Mouse (Mus musculus) kidney, embryonic 15.5 days (tissue): Measurements from ENCODE around the gene Ifitm6. TPM values are rescaled to one million over a fixed set of nuclear protein-coding genes. Genes with fewer than 3 reads are reported as not detected.

ENCODE experiments used
- ATAC-seq: fragments of 200-750 bp; cut with Nextera tagmentation; replicated peaks from 2 replicates; pipeline ENCODE4 v1.8.0; 2017; ENCODE audit warnings: moderate TSS enrichment; ENCODE audit not compliant: low FRiP score
- H3K27ac ChIP-seq: fragments of 300-500 bp; sonication (generic); 2 replicates; pipeline ENCODE4 v1.5.1; 2015; ENCODE audit warnings: mild to moderate bottlenecking, inconsistent platforms
- H3K27me3 ChIP-seq: fragments of 300-500 bp; sonication (generic); 2 replicates; pipeline ENCODE4 v1.6.1; 2015; ENCODE audit warnings: inconsistent platforms
- H3K36me3 ChIP-seq: fragments of 300-500 bp; sonication (generic); 2 replicates; pipeline ENCODE4 v1.6.1; 2015; ENCODE audit warnings: inconsistent platforms
- H3K4me1 ChIP-seq: fragments of 300-500 bp; sonication (generic); 2 replicates; pipeline ENCODE4 v1.6.1; 2015; ENCODE audit warnings: inconsistent platforms
- H3K4me2 ChIP-seq: fragments of 300-500 bp; sonication (generic); 2 replicates; pipeline ENCODE4 v1.6.1; 2015; ENCODE audit warnings: moderate library complexity, mild to moderate bottlenecking, inconsistent platforms
- H3K4me3 ChIP-seq: fragments of 300-500 bp; sonication (generic); replicated peaks from 2 replicates; pipeline ENCODE4 v1.5.1; 2015; ENCODE audit warnings: mild to moderate bottlenecking, inconsistent platforms
- H3K9ac ChIP-seq: fragments of 300-500 bp; sonication (generic); 2 replicates; pipeline ENCODE4 v1.6.1; 2015; ENCODE audit warnings: mild to moderate bottlenecking, inconsistent platforms
- H3K9me3 ChIP-seq: fragments of 300-500 bp; sonication (generic); replicated peaks from 2 replicates; pipeline ENCODE4 v1.6.1; 2016; ENCODE audit warnings: inconsistent platforms
- WGBS: fragments of 180-500 bp; shearing (Covaris S2); methylation state at CpG from one replicate; pipeline ENCODE4 v1.1.7; 2015; ENCODE audit warnings: mixed read lengths; 5-methylcytosine and 5-hydroxymethylcytosine counted together
- polyA plus RNA-seq: library from polyadenylated mRNA; unstranded; fragments of >200 nt; fragmentation: Nextera tagmentation; extraction: Ambion mirVana; gene quantifications from 2 replicates; pipeline ENCODE4 v1.2.1, GENCODE M21; 2015

Ifitm6 gene
- polyA plus RNA-seq, 1 experiment from 2014 or later, result 2.2 TPM

DNA sequence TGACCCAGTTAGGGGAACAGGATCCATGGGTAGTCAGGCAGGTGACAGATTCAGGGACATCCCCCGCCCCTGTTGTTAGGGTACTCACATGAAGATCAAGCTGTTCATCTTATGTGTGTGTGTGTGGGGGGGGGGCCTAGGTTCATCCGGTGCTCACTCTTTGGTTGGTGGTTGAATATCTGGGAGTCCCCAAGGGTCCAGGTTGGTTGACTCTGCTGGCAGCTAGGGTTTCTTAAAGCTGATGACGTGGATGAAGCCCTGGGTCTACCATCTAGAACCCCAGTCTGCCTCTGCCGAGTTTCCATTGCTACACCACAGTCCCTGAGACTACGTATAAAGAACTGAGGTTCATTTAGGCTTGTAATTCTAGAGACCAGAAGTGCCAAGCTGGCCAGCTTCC, 1.3 kb upstream of the Ifitm6 start:
- ATAC-seq, result no peak
- no peak overlapping the region for H3K27ac ChIP-seq
- H3K27me3 ChIP-seq, result no peaks in the 10 kb centered on the region
- H3K9me3 ChIP-seq, result no peaks in the 10 kb centered on the region
- no peak overlapping the region for H3K4me3 ChIP-seq
- WGBS, result 92% methylated on average over 5 of the region's 5 CpGs
- H3K36me3 ChIP-seq, result no peaks in the 10 kb centered on the region
- no peaks in the 10 kb centered on the region for H3K4me1 ChIP-seq
- no peak overlapping the region for H3K9ac ChIP-seq
- no peak overlapping the region for H3K4me2 ChIP-seq

DNA sequence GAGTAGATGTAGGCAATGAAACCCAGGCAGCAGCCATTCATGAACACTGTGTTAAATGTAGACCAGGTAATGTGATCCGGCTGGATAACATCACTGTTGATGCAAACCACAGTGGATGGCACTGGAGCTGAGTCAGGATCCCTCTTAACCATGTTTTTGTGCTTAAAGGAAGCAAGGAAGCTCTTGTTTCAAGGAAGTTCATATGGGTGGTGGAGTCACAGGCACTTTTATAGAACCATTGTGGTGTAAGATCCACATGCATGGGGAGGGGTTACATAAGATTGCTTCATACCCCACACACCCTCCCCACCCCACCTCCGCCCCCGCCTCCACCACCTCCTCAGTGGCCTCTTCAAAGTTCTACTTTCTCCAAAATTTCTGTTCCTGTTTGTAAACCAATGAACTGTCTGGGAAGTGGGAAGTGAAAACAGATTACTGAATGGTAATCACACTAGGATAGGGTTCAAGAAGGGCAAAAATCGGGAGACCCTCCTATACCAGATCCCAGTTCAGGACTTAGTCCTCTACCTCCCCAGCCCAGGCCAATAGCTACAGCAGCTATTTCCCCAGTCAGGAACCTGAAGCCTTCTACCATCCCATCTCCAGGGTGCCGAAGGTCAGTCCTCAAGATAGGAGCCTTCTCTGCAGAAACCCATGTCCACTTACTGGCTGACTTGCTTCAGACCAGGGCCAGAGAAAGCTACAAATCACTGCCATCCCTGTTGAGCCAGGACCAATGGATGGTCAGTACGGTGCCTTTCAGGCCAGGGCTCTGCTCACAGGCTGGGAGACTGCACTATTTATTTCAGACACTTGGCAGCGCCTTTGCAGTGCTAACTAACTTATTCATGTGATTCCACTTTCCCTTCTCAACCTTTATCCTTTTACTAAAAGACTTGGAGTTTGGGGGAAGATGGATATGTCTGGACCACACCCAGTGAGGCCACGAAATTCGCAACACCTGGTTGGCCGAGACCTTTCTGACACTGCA, 722 bp downstream of the Ifitm6 start:
- no peaks in the 10 kb centered on the region for H3K9me3 ChIP-seq
- ATAC-seq, result no peak
- no peak overlapping the region for H3K9ac ChIP-seq
- no peak overlapping the region for H3K27ac ChIP-seq
- H3K36me3 ChIP-seq, result no peaks in the 10 kb centered on the region
- no peaks in the 10 kb centered on the region for H3K4me1 ChIP-seq
- no peak overlapping the region for H3K4me2 ChIP-seq
- no peak overlapping the region for H3K4me3 ChIP-seq
- no peaks in the 10 kb centered on the region for H3K27me3 ChIP-seq
- WGBS, result 85% methylated on average over 10 of the region's 10 CpGs

DNA sequence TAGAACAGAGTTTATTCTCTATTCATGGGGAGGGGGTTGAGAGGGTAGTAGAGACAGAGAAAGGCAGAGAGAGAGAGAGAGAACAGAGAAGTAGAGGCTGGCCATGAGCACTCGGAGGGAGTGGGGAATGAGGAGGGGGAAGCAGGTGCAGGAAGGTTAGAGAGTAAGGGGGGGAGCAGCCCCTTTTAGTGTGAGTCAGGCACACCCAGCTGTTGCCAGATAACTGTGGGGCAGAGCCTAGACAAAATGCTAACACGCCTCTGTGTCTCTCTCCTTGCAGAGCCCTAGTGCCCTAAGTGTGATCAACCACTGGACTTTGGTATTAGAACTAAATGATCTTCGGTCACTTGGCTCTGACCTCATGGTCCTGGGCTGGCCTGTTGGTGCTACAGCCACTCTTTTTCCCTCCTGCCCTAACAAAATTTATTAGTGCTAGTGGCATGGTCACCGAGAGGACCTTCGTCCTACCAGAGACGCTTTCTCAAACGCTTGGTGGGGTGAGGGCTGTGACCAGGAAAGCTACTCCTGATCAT, 6.4 kb downstream of the Ifitm6 start:
- 84% methylated on average over 7 of the region's 7 CpGs for WGBS
- Histone ChIP-seq H3K27me3 (no peaks in the 10 kb centered on the region), H3K27ac (peak overlapping the region; percentile 85), H3K36me3 (no peaks in the 10 kb centered on the region), H3K4me3 (no peak overlapping the region), H3K4me2 (no peak overlapping the region), H3K9me3 (no peaks in the 10 kb centered on the region), H3K4me1 (peaks cover 30% of the 10 kb centered on the region), H3K9ac (no peak overlapping the region)
- no peak for ATAC-seq

DNA sequence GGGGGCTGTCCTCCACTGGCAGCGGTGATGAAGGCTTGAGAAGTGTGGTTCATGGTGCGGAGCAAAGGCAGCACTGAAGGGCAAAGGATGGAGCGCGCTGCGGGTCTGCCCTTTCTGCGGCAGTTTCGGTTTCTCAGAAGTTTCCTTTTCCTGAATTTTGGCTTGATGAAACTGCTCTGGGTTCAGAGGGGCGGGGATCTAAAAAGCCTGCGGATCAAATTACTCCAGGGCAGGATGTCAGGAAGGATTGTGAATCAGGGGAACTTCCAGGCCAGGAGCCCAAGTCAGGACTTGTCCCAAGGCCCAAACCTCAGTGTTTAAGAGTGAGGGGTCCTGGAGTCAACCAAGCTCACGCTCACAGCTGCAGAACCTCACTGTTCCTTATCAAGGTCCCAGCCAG, 7.1 kb downstream of the Ifitm6 start, which contains the start of gene Ifitm3:
TSS of gene Ifitm3 (minus strand) at position 178 of the 400 bp plus-strand sequence.
- H3K9ac ChIP-seq, result peak within 1 kb of the TSS; percentile 47
- H3K4me3 ChIP-seq, result peak within 1 kb of the TSS; percentile 56
- peak; percentile 54; the same call in 1 of the 2 replicates for ATAC-seq
- peak within 1 kb of the TSS; percentile 85 for H3K27ac ChIP-seq
- no peaks in the 10 kb centered on the region for H3K36me3 ChIP-seq
- no peaks in the 10 kb centered on the region for H3K9me3 ChIP-seq
- peak within 1 kb of the TSS; percentile 60 for H3K4me2 ChIP-seq
- 6% methylated on average over 10 of the region's 10 CpGs for WGBS
- peaks cover 30% of the 10 kb centered on the region for H3K4me1 ChIP-seq
- H3K27me3 ChIP-seq, result no peaks in the 10 kb centered on the region

DNA sequence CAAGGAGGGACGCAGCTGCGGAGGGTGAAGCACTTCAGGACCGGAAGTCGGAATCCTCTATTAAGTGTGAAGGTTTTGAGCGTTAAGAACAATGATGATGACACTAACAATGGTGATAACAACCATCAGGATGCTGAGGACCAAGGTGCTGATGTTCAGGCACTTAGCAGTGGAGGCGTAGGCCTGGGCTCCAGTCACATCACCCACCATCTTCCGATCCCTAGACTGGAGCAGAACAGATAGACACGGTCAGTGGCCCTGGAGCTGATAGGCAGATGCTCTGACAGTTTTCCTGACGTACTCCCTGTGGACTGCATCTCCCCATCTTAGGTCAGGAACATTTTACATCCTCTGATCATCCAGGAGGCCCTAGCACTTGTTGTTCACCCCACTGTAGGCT, 8.1 kb downstream of the Ifitm6 start:
- H3K27ac ChIP-seq, result peak overlapping the region; percentile 85
- peaks cover 30% of the 10 kb centered on the region for H3K4me1 ChIP-seq
- no peaks in the 10 kb centered on the region for H3K27me3 ChIP-seq
- WGBS, result 85% methylated on average over 9 of the region's 9 CpGs
- H3K9me3 ChIP-seq, result no peaks in the 10 kb centered on the region
- H3K4me2 ChIP-seq, result peak overlapping the region; percentile 60
- H3K9ac ChIP-seq, result peak overlapping the region; percentile 47; the same call in 1 of the 2 replicates
- H3K36me3 ChIP-seq, result no peaks in the 10 kb centered on the region
- peak overlapping the region; percentile 56 for H3K4me3 ChIP-seq
- ATAC-seq, result no peak

DNA sequence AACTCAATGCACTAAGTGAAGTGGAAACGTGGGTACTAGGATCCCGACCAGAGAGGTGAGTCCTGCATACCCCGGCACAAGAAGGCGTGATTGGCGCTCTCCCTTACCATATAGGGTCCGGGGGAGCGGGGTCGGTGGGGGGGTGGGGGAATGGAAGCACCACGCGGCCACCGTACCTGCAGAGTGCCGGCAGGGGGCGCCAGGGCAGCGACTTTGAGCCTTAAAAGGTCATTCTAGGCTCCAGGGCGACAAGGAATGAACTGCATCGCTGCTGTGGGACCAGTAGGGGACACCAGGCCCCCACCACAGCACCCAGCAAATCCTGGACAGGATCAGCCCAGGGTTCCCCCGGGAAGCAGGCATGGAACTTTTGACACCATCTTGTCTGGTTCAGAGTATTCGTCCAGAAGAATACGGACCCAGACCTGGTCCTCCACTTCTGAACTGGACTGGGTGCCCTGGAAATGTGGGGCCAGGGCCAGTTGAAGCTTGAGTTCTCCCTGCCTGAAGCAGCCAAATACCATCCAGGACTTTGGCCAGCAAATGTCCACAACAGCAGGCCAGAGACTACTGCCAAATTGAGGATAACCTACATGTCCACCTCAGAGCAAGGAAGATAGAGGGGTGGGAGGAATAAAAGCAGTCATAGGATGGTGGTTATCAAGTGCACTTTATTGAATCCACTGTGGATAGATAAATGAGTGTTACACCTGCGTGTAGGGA, 8.6 kb downstream of the Ifitm6 start:
- Histone ChIP-seq H3K9ac (peak overlapping the region; percentile 47; the same call in 1 of the 2 replicates), H3K36me3 (no peaks in the 10 kb centered on the region), H3K27me3 (no peaks in the 10 kb centered on the region), H3K4me2 (peak overlapping the region; percentile 60), H3K4me3 (peak overlapping the region; percentile 56), H3K9me3 (no peaks in the 10 kb centered on the region), H3K4me1 (peaks cover 30% of the 10 kb centered on the region), H3K27ac (no peak overlapping the region)
- WGBS, result 6% methylated on average over 20 of the region's 20 CpGs
- ATAC-seq, result peak; percentile 77

DNA sequence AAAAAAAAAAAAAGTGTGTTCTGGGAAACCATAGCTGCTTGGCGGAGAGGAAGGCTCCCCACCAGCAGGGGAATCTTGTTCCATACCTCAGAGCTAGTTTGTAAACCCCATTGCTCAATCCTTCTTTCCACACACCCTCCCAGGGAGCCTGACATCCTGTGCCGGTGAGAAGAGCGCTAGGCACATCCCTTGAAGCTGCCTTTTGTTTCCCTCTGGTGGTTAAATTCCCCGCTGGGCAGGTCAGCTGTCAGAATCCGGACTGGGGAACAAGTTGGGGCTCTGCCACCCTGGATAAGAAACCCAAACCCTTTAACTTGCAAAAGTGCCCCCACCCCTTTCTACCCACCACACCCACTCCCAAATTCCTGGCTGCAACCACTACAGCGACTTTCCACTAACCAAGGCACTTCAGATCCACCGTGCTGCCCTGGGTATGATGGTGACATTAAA, 9.4 kb downstream of the Ifitm6 start:
- no peak overlapping the region for H3K27ac ChIP-seq
- H3K4me1 ChIP-seq, result peaks cover 30% of the 10 kb centered on the region
- ATAC-seq, result peak; percentile 10; the same call in 1 of the 2 replicates
- H3K36me3 ChIP-seq, result no peaks in the 10 kb centered on the region
- no peaks in the 10 kb centered on the region for H3K9me3 ChIP-seq
- peak overlapping the region; percentile 60 for H3K4me2 ChIP-seq
- H3K27me3 ChIP-seq, result no peaks in the 10 kb centered on the region
- H3K9ac ChIP-seq, result 0 out of 2 replicates have a peak overlapping the region, but pooled peaks have one; percentile 11
- 9% methylated on average over 7 of the region's 7 CpGs for WGBS
- H3K4me3 ChIP-seq, result peak overlapping the region; percentile 56; the same call in 1 of the 2 replicates

DNA sequence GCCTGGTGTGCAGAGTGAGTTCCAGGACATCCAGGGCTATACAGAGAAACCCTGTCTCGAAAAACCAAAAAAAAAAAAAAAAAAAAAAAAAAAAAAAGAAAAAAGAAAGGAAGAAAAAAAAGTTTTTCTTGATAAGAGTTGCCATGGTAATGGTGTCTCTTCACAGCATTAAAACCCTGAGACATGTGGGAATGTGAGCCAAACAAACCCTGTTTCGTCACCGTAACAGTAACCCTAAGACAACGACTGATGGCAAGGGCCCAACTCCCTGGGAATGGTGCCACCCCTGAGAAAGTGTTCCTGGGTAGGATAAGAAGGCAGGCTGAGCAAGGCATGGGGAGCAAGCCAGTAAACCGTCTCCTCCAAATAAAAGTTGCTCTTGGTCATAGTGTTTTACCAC, 10.8 kb downstream of the Ifitm6 start:
- Histone ChIP-seq H3K27me3 (no peaks in the 10 kb centered on the region), H3K9ac (no peak overlapping the region), H3K4me3 (no peak overlapping the region), H3K4me2 (no peak overlapping the region), H3K27ac (no peak overlapping the region), H3K4me1 (peaks cover 30% of the 10 kb centered on the region), H3K36me3 (no peaks in the 10 kb centered on the region), H3K9me3 (no peaks in the 10 kb centered on the region)
- ATAC-seq, result no peak
- 86% methylated on average over 5 of the region's 5 CpGs for WGBS

DNA sequence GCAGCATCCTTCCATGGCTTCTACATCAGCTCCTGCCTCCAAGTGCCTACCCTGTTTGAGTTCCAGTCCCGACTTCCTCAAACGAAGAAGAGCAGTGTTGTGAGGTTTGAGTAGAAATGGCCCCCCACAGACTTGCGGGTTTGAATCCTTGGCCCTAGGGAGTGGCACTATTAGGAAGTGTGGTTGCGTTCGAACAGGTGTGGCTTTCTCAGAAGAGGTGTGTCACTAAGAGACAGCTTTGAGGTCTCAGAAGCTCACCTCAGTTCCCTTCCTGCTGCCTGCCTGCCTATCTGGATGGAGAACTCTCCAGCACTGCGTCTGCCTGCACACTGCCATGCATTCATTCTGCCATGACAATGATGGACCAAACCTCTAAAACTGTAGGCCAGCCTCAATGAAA, 11.3 kb downstream of the Ifitm6 start:
- Histone ChIP-seq H3K9me3 (no peaks in the 10 kb centered on the region), H3K27me3 (no peaks in the 10 kb centered on the region), H3K4me2 (no peak overlapping the region), H3K9ac (no peak overlapping the region), H3K4me3 (no peak overlapping the region), H3K36me3 (no peaks in the 10 kb centered on the region), H3K27ac (no peak overlapping the region), H3K4me1 (peaks cover 29% of the 10 kb centered on the region)
- ATAC-seq, result no peak
- 90% methylated on average over 6 of the region's 6 CpGs for WGBS

DNA sequence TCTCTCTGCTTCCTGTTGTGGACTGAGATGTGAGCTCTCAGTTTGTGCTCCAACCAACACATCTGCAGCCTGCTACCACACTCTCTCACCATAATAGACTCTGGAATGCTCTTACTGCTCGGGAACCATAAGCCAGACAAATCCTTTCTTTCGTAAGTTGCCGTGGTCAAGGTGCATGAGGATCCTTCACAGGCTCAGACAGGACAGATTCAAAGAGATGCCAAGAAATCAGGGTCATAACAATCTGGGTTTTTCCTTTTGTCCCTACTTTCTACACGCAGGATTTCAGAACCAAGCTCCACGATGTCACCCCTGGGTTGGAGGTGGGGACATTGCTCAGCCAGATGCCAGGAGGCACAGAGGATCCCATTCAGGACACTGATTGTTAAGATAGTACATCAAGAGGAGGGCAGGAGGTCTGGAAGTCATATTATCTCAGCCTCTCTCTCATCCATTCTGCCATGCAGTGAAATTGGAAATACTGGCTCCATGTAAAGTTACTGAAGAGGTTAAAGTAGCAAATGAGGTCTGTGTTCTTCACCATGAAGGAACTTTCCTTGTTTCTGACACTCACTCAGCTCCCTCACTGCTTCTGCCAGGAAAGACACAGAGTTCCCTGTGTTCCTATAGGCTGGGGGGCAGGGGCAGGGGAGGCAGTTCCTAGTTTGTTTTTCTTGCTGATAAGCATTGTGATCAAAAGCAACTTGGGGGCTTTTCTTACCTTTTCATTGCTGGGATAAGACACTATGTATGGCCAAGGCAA, 14.3 kb downstream of the Ifitm6 start:
- H3K27me3 ChIP-seq, result no peaks in the 10 kb centered on the region
- H3K9me3 ChIP-seq, result no peaks in the 10 kb centered on the region
- no peak for ATAC-seq
- 90% methylated on average over 5 of the region's 5 CpGs for WGBS
- no peaks in the 10 kb centered on the region for H3K36me3 ChIP-seq
- peaks cover 3% of the 10 kb centered on the region for H3K4me1 ChIP-seq
- no peak overlapping the region for H3K27ac ChIP-seq
- no peak overlapping the region for H3K4me3 ChIP-seq
- no peak overlapping the region for H3K9ac ChIP-seq
- no peak overlapping the region for H3K4me2 ChIP-seq
